Mouse (Mus musculus) kidney, adult 2 months (tissue): ENCODE results near the gene Cd109.

Source experiments
- CTCF ChIP-seq: fragments of 200-500 bp; conservative IDR thresholded peaks from 2 replicates; pipeline ENCODE4 v1.5.1; 2011; ENCODE audit warnings: low read depth, mild to moderate bottlenecking, control low read depth, low read length, moderate library complexity, mixed read lengths; ENCODE audit not compliant: insufficient read depth, insufficient read length
- POLR2A ChIP-seq: fragments of 200-500 bp; IDR thresholded peaks from one replicate; pipeline ENCODE4 v1.6.1; 2011; ENCODE audit warnings: low read depth, low read length, control low read depth

GRCm38 (mm10) chr9:78623301-78623747, 8.0 kb downstream of the Cd109 start:
- TF ChIP-seq POLR2A (no peak), CTCF (no peak)
